Mouse (Mus musculus) olfactory bulb, adult 2 months (tissue): Measurements from ENCODE around the gene Gm49368. TPM values are rescaled to one million over a fixed set of nuclear protein-coding genes. Genes with fewer than 3 reads are reported as not detected.

Experiments used
- H3K27ac ChIP-seq: fragments of 200-500 bp; 2 replicates; pipeline ENCODE4 v1.5.1; 2012; ENCODE audit warnings: low read depth, low read length; ENCODE audit not compliant: insufficient read depth
- H3K4me1 ChIP-seq: fragments of 200-500 bp; 2 replicates; pipeline ENCODE4 v1.6.1; 2012; ENCODE audit warnings: low read length; ENCODE audit not compliant: control insufficient read depth, insufficient read depth
- H3K4me3 ChIP-seq: fragments of 200-500 bp; 2 replicates; pipeline ENCODE4 v1.5.1; 2012; ENCODE audit warnings: mild to moderate bottlenecking, low read depth, low read length, moderate library complexity; ENCODE audit not compliant: insufficient read depth
- CTCF ChIP-seq: fragments of 200-500 bp; IDR thresholded peaks from 2 replicates; pipeline ENCODE4 v1.5.1; 2012; ENCODE audit warnings: low read depth, mild to moderate bottlenecking, low read length, moderate library complexity; ENCODE audit not compliant: insufficient read depth
- POLR2A ChIP-seq: fragments of 200-500 bp; IDR thresholded peaks from 2 replicates; pipeline ENCODE4 v1.6.1; 2012; ENCODE audit warnings: mild to moderate bottlenecking, low read depth, low read length, moderate library complexity; ENCODE audit not compliant: insufficient read depth
- WGBS: fragments of 180-500 bp; shearing (Covaris S2); methylation state at CpG from one replicate; pipeline ENCODE4 v1.1.7; 2018; 5-methylcytosine and 5-hydroxymethylcytosine counted together
- polyA plus RNA-seq: library from polyadenylated mRNA; stranded (reverse); fragments of >200 nt; gene quantifications from 2 replicates; pipeline ENCODE4 v1.2.4, GENCODE M21; 2012; ENCODE audit warnings: low replicate concordance; ENCODE audit not compliant: missing spikeins, insufficient read depth, insufficient read length

The Gm49368 gene
- polyA plus RNA-seq, 1 experiment: not detected

GRCm38 (mm10) chr7:128112131-128112530 lies 49.6 kb downstream of the Gm49368 start:
- no peak for TF ChIP-seq POLR2A
- no peak for TF ChIP-seq CTCF
- H3K4me1 ChIP-seq: no peaks in the 10 kb centered on the region
- 88% methylated on average over 11 of the region's 11 CpGs for whole genome bisulfite sequencing
- H3K27ac ChIP-seq: no peak overlapping the region
- no peak overlapping the region for H3K4me3 ChIP-seq

DNA sequence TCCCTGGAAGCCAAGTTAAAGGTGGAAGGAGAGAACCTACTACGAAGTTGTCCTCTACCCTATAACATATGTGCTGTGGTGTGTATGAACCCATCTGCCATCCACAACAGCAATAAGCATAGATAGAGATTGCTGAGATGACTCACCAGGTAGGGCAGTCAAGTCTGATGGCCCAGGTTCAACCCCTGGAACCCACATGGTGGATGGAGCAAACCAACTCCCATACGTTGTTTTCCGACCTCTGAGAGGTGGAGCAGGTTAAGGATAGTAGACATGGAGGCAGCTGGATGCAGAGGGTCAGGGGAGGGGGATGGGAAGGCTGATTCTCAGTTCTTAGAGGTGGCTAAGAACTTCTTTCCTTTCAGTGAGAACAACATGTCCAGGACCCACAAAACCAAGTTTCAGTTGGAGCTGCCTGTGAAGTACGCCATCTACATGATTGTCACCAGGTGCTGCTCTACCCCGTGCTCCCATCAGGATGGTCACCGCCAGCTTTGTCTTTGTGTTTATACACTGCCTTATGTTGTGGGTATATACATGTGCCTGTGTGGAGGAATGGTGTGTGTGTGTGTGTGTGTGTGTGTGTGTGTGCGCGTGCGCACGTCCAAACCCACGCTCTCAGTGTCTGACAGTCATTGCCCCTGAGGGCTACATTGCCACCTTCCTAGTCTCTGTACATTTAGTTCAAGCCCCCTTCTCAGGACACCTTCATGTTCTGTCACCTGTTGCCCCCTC lies 52.1 kb downstream of the Gm49368 start:
- 94% methylated on average over 11 of the region's 11 CpGs for WGBS
- Histone ChIP-seq H3K4me3 (no peak overlapping the region), H3K4me1 (no peaks in the 10 kb centered on the region), H3K27ac (no peak overlapping the region)
- no peak for TF ChIP-seq CTCF
- no peak for TF ChIP-seq POLR2A

DNA sequence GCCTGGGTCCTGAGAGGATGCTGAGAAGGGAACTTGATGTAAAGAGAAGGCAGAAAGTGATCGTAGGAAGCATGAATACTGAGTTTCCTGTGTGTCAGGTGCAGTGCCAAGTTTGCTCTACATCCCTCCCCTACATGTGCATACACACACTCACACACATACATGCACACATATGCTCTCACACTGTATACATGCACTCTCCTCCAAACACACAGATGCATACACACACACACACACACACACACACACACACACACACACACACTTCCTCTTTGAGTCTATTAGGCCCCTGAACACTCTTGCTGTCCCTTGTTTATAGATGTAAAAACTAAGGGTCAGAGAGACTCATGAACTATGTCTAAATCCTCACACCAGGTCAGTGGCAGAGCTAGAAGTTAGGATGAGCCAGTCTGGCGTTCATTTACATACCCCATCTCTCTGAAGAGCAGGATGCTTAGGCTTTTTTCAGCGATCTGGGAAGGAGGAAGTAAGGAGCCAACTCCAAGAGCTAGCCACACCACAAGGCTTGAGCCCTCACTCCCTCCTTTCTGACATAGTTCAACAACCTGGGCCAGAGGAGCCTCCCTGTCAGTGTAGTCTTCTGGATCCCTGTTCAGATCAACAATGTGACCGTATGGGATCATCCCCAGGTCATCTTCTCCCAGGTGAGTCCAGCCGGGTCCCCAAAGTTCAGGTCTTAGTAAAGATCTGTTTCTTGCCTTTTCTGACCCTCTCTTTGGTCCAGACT lies 52.9 kb downstream of the Gm49368 start:
- no peak overlapping the region for H3K27ac ChIP-seq
- H3K4me1 ChIP-seq: no peaks in the 10 kb centered on the region
- no peak overlapping the region for H3K4me3 ChIP-seq
- TF ChIP-seq CTCF (no peak), POLR2A (no peak)
- 80% methylated on average over 5 of the region's 5 CpGs for WGBS

DNA sequence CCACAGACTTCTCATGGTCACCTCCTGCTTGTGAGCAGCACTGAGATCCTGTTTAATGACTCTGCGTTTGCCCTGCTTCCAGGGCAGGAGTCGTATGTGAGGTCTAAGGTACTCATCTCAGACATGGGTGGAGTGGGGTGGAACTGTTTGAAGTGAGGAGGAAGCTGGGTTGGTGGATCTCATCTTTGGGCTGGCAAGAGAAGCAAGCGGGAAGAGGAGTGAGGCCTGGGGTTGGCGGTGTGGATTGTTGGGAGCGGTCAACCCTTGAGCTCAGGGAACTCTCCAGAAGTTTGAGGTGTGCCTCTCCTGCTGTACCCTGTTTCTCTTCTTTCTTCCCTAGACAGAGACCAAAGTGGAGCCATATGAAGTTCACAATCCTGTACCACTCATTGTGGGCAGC lies 53.9 kb downstream of the Gm49368 start:
- TF ChIP-seq POLR2A: no peak
- no peak for TF ChIP-seq CTCF
- no peaks in the 10 kb centered on the region for H3K4me1 ChIP-seq
- no peak overlapping the region for H3K27ac ChIP-seq
- WGBS: 97% methylated on average over 5 of the region's 5 CpGs
- H3K4me3 ChIP-seq: no peak overlapping the region

DNA sequence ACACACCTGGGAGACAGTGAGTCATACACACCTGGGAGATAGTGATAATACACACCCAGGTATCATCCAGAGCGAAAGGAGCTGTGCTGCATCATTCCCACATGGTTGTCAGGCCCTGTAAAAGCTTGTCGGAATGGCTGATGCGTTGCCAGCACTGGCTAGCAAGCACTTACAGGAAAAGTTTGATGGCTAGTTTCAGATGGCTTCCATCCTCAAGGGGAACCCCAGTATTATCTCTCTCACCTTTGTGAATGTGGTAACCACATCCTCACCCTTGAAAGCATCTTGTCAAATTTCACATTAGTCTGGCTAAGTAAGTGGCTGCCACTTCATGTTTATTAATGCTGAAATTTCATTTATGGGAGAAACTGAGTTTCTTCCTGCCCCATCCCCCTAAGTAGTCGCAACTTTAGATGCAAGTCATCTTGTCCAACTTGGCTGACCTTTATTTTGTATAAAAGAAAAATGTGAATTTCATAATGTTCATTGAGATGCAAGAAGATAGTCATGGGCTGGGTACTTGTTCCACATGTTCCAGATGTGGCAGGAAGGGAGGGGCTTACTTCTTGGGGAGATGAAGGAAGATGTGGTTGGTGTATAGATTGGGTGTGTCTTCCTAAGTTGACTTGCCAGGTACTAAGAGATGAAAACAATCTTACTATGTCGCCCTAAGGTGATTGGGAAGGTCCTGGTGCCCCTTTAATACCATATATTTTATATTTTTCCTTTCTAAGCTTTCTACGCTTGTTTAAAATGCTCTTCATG lies 57.4 kb downstream of the Gm49368 start:
- 90% methylated on average over 6 of the region's 6 CpGs for WGBS
- Histone ChIP-seq H3K4me3 (no peak overlapping the region), H3K4me1 (no peaks in the 10 kb centered on the region), H3K27ac (no peak overlapping the region)
- TF ChIP-seq POLR2A (no peak), CTCF (no peak)

- WGBS: 82% methylated on average over 8 of the region's 8 CpGs
- no peaks in the 10 kb centered on the region for H3K4me1 ChIP-seq
- H3K4me3 ChIP-seq: no peak within 1 kb of the TSS
- H3K27ac ChIP-seq: no peak within 1 kb of the TSS
- TF ChIP-seq CTCF (no peak), POLR2A (no peak)
These were observed 66.5 kb downstream of the Gm49368 start, which contains the start of gene Itgax for GRCm38 (mm10) chr7:128128741-128129720. TSS of gene Itgax (plus strand) at chr7:128129547.

- peaks cover 2% of the 10 kb centered on the region; the same call in 1 of the 2 replicates for H3K4me1 ChIP-seq
- no peak overlapping the region for H3K4me3 ChIP-seq
- 92% methylated on average over 5 of the region's 5 CpGs for WGBS
- TF ChIP-seq CTCF (no peak), POLR2A (no peak)
- no peak overlapping the region for H3K27ac ChIP-seq
These were observed 69.7 kb downstream of the Gm49368 start for GRCm38 (mm10) chr7:128132148-128132547.

DNA sequence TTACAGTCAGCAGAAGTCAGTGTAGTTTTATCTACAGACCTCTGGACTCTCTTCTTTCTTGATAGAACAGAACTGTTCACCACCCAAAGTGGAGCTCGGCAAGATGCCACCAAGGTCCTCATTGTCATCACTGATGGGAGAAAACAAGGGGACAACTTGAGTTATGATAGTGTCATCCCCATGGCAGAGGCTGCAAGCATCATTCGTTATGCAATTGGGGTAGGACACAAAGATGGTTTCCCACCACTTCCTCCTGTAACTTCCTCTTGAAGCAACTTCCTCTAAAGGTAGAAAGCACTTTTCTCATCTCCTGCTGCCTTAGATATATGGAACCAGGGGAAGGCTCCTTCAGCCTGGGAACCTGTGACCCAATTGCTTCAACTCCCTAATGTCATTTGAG lies 71.1 kb downstream of the Gm49368 start:
- Histone ChIP-seq H3K4me3 (no peak overlapping the region), H3K4me1 (peaks cover 2% of the 10 kb centered on the region; the same call in 1 of the 2 replicates), H3K27ac (no peak overlapping the region)
- 89% methylated on average over 2 of the region's 2 CpGs for WGBS
- TF ChIP-seq CTCF (no peak), POLR2A (no peak)
